15 mouse cellular contexts compared by ENCODE assay signal in the genomic region with DNA sequence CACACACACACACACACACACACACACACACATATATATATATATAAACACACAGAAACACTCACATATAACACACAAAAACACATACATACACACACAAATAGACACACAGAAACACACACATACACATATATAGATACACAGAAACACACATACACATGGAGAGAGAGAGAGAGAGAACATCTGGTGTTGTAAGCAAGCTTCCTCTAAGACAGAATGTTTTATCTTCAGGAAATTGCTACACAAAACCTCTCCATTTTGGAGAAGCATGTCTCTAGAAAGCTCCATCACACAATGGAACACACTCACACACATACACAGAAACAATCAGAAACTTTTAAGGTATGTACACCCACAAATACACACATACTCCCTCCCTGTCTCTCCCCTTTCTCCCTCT.
"Had no signal": no experiment of that assay in that cellular context is flagged by ENCODE, and none has a peak within 500 bp of the region (broad histone marks: within the 10 kb centered on the region; RNA-seq: fewer than 3 reads in every experiment).

No protein-coding gene starts in this region.

- H3K27ac ChIP-seq: neural tube, embryonic 15.5 days; stomach, embryonic 15.5 days; stomach, postnatal 0 days had no signal

- H3K9me3 ChIP-seq: neural tube, embryonic 15.5 days; stomach, embryonic 15.5 days had no signal

- H3K4me2 ChIP-seq: neural tube, embryonic 15.5 days; stomach, embryonic 15.5 days had no signal

- DNase-seq: retina, postnatal 1 day; right cerebral cortex, adult 18-20 months; right cerebral cortex, postnatal 14 days; right cerebral cortex, postnatal 25 days; right cerebral cortex, postnatal 4 days; spleen, adult 18-20 months; thymus, adult 18-20 months; thymus, adult 2 months; thymus, postnatal 14 days; thymus, postnatal 25 days; thymus, postnatal 36 days; thymus, postnatal 4 days had no signal

- H3K9ac ChIP-seq: neural tube, embryonic 15.5 days; stomach, embryonic 15.5 days had no signal

- H3K27me3 ChIP-seq: neural tube, embryonic 15.5 days; stomach, embryonic 15.5 days had no signal

- H3K4me3 ChIP-seq: neural tube, embryonic 15.5 days; stomach, embryonic 15.5 days had no signal

- H3K4me1 ChIP-seq: stomach, embryonic 15.5 days had no signal
